Mouse (Mus musculus) liver, embryonic 14.5 days (tissue): Measurements from ENCODE around the gene Mical2. TPM values are rescaled to one million over a fixed set of nuclear protein-coding genes. Genes with fewer than 3 reads are reported as not detected.

Source experiments
- ATAC-seq: fragments of 200-750 bp; cut with Nextera tagmentation; 2 replicates; pipeline ENCODE4 v1.8.0; 2017; ENCODE audit warnings: moderate number of reproducible peaks, mild to moderate bottlenecking, moderate library complexity; ENCODE audit not compliant: insufficient read depth
- DNase-seq, 3 experiments: peaks; one replicate each; pipeline ENCODE4 v3.0.0-alpha.2; 2012 to 2013; ENCODE audit warnings: low read depth in 3 of 3, low spot score in 3 of 3
- H3K27ac ChIP-seq: fragments of 300-500 bp; sonication (generic); 2 replicates; pipeline ENCODE4 v1.5.1; 2014; ENCODE audit warnings: moderate library complexity, mild to moderate bottlenecking, control low read depth, inconsistent platforms
- H3K27me3 ChIP-seq: fragments of 300-500 bp; sonication (generic); 2 replicates; pipeline ENCODE4 v1.6.1; 2014; ENCODE audit warnings: mild to moderate bottlenecking, low read length, moderate library complexity; ENCODE audit not compliant: control insufficient read depth, insufficient read depth
- H3K36me3 ChIP-seq: fragments of 300-500 bp; sonication (generic); replicated peaks from 2 replicates; pipeline ENCODE4 v1.6.1; 2014; ENCODE audit warnings: low read depth; ENCODE audit not compliant: control insufficient read depth, insufficient read depth
- H3K4me1 ChIP-seq, 2 experiments: fragments of 200-500 bp in 1 of 2; fragments of 300-500 bp in 1 of 2; sonication (generic) in 1 of 2; replicated peaks; 2 replicates each; pipeline ENCODE4 v1.6.1; 2012 to 2014; ENCODE audit warnings: antibody characterized with exemption in 1 of 2, inconsistent platforms in 1 of 2, low read length in 1 of 2; ENCODE audit not compliant: control insufficient read depth in 2 of 2, insufficient read depth in 2 of 2
- H3K4me2 ChIP-seq: fragments of 300-500 bp; sonication (generic); 2 replicates; pipeline ENCODE4 v1.6.1; 2014; ENCODE audit warnings: low read depth, mild to moderate bottlenecking, control low read depth, moderate library complexity
- H3K4me3 ChIP-seq, 2 experiments: fragments of 200-500 bp in 1 of 2; fragments of 300-500 bp in 1 of 2; sonication (generic) in 1 of 2; 2 replicates each; pipeline ENCODE4 v1.5.1; 2012 to 2014; ENCODE audit warnings: low read depth in 2 of 2, low read length in 2 of 2, mild to moderate bottlenecking in 2 of 2, control low read depth in 1 of 2, inconsistent platforms in 1 of 2, moderate library complexity in 1 of 2; ENCODE audit not compliant: insufficient read depth in 1 of 2
- H3K9ac ChIP-seq: fragments of 300-500 bp; sonication (generic); replicated peaks from 2 replicates; pipeline ENCODE4 v1.6.1; 2014; ENCODE audit warnings: mild to moderate bottlenecking, control low read depth, moderate library complexity
- H3K9me3 ChIP-seq: fragments of 300-500 bp; sonication (generic); 2 replicates; pipeline ENCODE4 v1.6.1; 2016; ENCODE audit warnings: low read length, mixed read lengths; ENCODE audit not compliant: control insufficient read depth
- CTCF ChIP-seq: IDR thresholded peaks from 2 replicates; pipeline ENCODE4 v1.5.1; 2016; ENCODE audit warnings: antibody characterized with exemption, low read depth, control low read depth
- EP300 ChIP-seq: IDR thresholded peaks from 2 replicates; pipeline ENCODE4 v1.6.1; 2016; ENCODE audit warnings: antibody characterized with exemption, low read depth
- WGBS: fragments of 180-500 bp; shearing (Covaris S2); extraction: QIAGEN DNeasy Blood & Tissue Kit; methylation state at CpG from one replicate; pipeline ENCODE4 v1.1.7; 2014; ENCODE audit not compliant: insufficient replicate concordance; 5-methylcytosine and 5-hydroxymethylcytosine counted together
- polyA plus RNA-seq, 2 experiments: library from polyadenylated mRNA; depleted of rRNA in 1 of 2; stranded (reverse) in 1 of 2; unstranded in 1 of 2; fragments of >200 nt; fragmentation: Nextera tagmentation in 1 of 2; extraction: Ambion mirVana in 1 of 2; gene quantifications; 2 replicates each; pipeline versions ENCODE4 v1.2.1 to v1.2.3; 2012 to 2014

The Mical2 gene
- polyA plus RNA-seq, 2 experiments: 1.2 to 1.4 TPM

DNA sequence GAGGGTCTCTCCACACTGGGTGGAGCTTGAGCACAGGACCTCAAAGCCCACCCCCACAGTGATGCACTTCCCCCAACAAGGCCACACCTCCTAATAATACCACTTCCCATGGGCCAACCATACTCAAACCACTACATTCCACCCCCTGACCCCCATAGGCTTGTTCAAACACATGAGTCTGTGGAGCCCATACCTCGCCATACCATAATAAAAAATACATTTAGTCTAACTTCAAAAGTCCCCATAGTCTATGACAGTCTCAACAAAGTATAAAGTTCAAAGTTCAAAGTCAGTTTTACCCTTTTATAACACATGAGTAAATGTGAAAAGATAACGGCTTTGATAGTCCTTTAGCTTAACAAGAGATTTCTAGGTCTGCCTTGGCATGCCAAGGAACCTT, 145.7 kb downstream of the Mical2 start:
- H3K9ac ChIP-seq: no peak overlapping the region
- no peaks in the 10 kb centered on the region for H3K27me3 ChIP-seq
- no peak overlapping the region for H3K4me3 ChIP-seq
- no peaks in the 10 kb centered on the region for H3K9me3 ChIP-seq
- no peak overlapping the region for H3K4me2 ChIP-seq
- peaks cover 0 to 2% of the 10 kb centered on the region in 2 experiments; a peak in 2 of 4 replicates for H3K4me1 ChIP-seq
- ATAC-seq (no peak), DNase-seq (no peak)
- no peak for TF ChIP-seq EP300
- no peak for TF ChIP-seq CTCF
- 57% methylated on average over 2 of the region's 2 CpGs for WGBS
- no peak overlapping the region for H3K27ac ChIP-seq
- H3K36me3 ChIP-seq: no peaks in the 10 kb centered on the region

DNA sequence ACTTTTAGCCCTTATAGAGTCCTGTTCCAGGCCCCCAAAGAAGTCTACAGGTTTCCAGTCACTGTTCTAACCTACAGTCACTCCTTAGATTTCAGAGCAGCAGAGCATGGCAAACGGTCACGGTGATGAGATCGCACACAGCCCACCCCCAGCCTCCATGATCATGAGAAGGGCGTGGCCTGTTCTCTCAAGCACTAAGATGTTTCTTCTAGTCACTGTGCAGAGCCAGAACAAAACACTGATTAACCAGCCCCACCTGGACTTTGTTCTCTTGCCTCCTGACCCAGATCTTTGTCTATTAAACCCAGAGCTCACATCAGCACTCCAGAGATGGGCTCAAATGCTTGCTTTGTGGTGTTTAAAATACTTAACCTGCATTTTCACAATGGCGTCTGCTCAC, 148.4 kb downstream of the Mical2 start:
- no peak overlapping the region for H3K27ac ChIP-seq
- no peak for ATAC-seq
- WGBS: 72% methylated on average over 5 of the region's 5 CpGs

GRCm38 (mm10) chr7:112375062-112375461, 149.4 kb downstream of the Mical2 start:
- Histone ChIP-seq H3K9me3 (no peaks in the 10 kb centered on the region), H3K27ac (no peak overlapping the region), H3K4me1 (peaks cover 0 to 2% of the 10 kb centered on the region in 2 experiments; a peak in 2 of 4 replicates), H3K27me3 (no peaks in the 10 kb centered on the region), H3K9ac (no peak overlapping the region), H3K36me3 (no peaks in the 10 kb centered on the region), H3K4me3 (no peak overlapping the region), H3K4me2 (no peak overlapping the region)
- no peak for ATAC-seq
- WGBS: 16% methylated on average over 9 of the region's 9 CpGs
- TF ChIP-seq EP300: no peak
- no peak for TF ChIP-seq CTCF
- DNase-seq: no peak

More for the DNA sequence above, 148.4 kb downstream of the Mical2 start:
- Histone ChIP-seq H3K27me3 (no peaks in the 10 kb centered on the region), H3K9ac (no peak overlapping the region), H3K36me3 (no peaks in the 10 kb centered on the region), H3K4me2 (no peak overlapping the region), H3K4me3 (no peak overlapping the region), H3K9me3 (no peaks in the 10 kb centered on the region), H3K4me1 (peaks cover 0 to 2% of the 10 kb centered on the region in 2 experiments; a peak in 2 of 4 replicates)
- no peak for DNase-seq
- no peak for TF ChIP-seq CTCF
- no peak for TF ChIP-seq EP300

DNA sequence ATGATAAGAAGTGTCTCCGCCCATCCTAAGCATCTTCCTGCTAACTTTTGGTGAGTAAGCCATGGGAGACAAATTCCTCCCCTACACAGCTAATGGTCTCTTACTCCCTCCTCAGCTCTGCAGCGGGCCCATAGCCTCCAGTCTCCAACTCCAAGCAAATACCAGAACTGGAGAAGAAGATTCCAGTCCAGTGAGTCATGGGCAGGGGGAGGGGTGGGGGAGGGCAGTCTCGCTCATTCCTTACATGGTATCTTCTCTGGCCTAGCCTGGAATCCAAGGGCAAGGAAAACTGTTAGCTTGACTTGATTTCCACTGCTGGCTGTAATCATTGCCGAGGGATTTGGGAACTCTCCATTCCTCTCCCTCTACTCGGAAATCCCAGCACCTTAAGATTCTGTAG, 150.2 kb downstream of the Mical2 start:
- Histone ChIP-seq H3K27ac (no peak overlapping the region), H3K4me2 (no peak overlapping the region), H3K27me3 (no peaks in the 10 kb centered on the region), H3K36me3 (no peaks in the 10 kb centered on the region), H3K9me3 (no peaks in the 10 kb centered on the region), H3K9ac (no peak overlapping the region), H3K4me3 (no peak overlapping the region), H3K4me1 (peaks cover 0 to 2% of the 10 kb centered on the region in 2 experiments; a peak in 2 of 4 replicates)
- TF ChIP-seq CTCF (no peak), EP300 (no peak)
- ATAC-seq: no peak
- 42% methylated on average over 5 of the region's 5 CpGs for WGBS
- DNase-seq: no peak

DNA sequence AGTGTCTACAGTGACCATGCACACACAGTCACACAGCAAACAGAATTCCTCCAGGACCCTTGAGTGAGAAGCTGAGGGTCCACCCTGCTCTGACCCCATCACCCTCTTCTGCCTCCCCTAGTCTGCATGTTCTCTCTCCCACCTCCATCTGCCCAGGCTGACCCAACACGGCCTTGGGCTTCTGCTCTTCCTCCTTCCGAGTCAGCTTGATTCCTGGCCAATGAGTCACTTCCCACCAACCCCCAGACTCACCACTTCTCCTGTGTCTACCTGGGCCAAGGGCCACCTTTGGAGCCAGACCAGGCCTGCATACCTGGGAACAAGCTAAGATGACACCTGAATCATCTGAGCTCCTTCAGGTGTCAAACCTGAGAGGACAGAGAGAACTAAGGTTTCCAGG, 151.0 kb downstream of the Mical2 start:
- H3K9ac ChIP-seq: no peak overlapping the region
- no peaks in the 10 kb centered on the region for H3K36me3 ChIP-seq
- DNase-seq (no peak), ATAC-seq (no peak)
- H3K27ac ChIP-seq: no peak overlapping the region
- WGBS: 19% methylated on average over 2 of the region's 2 CpGs
- no peak overlapping the region for H3K4me2 ChIP-seq
- H3K27me3 ChIP-seq: no peaks in the 10 kb centered on the region
- H3K4me1 ChIP-seq: peaks cover 0 to 2% of the 10 kb centered on the region in 2 experiments; a peak in 2 of 4 replicates
- TF ChIP-seq EP300 (no peak), CTCF (no peak)
- H3K9me3 ChIP-seq: no peaks in the 10 kb centered on the region
- H3K4me3 ChIP-seq: no peak overlapping the region
